Mouse (Mus musculus) hindlimb bud, embryonic 11.5 days (tissue): ENCODE results near the gene Mpc1.

Source experiments
- DNase-seq: peaks from one replicate; pipeline ENCODE4 v3.0.0-alpha.2; 2012; ENCODE audit warnings: low read depth, low spot score; ENCODE audit errors: extremely low spot score

The Mpc1 gene

DNA sequence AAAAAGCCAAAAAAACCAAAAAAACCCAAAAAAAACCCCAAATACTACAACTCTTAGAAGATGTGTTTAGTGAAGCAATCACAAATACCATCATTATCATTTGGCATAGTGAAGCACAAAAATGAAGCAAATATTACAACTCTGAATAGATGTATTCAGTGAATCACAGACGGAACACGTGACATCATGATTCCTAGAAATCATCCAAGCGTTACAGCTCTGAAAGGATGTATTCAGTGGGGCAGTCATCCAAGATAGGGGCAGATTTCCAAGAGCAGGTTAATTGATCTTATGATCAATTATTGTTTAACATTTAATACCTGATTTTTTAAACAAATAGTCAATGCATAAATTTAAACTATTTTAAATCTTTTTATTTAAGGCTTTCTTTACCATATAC lies 5.4 kb upstream of the Mpc1 start:
- DNase-seq = no peak

DNA sequence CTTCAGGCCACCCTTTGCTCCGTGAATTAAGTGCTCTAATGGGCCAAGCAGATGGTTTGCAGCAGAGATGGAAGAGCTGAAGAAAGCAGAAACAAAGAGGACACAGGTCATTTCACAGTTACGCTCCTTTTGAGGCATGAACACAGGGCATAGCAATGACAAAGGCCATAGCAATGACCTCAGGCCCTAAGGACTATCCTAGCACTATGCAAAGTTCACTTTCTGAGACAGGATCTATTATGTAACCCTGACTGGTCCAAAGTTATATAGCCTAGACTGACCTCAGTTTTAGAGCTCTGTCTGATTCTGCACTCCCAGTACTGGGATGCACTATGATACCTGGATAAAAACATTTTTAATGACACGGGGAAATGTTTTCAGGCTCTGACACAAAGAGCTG lies 4.3 kb upstream of the Mpc1 start:
- DNase-seq = no peak

DNA sequence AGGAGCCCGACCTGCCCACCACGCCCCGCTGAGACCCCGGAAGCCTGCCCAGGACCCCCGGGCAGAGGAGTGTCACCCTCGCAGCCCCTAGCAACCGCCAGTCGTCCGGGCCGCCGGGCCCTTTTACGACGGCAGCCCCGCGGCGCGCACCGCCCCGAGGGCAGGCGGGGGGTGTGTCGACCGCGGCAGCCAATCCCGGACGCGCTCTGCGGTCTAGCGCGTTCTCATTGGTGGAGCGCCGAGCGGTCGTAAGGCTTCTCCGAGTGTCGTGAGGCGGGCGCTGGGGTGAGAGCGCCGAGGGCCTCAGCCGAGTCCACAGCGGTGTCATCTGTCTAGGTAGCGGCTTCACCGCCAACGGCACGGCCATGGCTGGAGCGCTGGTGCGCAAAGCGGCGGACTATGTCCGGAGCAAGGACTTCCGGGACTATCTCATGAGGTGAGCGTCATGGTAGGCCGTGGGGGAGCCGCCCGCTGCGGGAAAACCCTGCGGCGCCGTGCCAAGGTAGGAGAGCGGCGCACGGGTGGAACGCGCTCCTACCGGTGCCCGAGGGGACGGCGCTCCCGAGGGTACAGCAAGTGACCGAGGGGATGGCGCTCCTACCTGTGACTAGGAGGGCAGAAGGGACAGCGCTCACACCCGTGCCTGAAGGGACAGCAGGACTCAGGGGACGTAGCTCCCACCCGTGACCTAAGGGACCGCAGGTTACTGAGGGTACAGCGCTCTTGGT lies 986 bp downstream of the Mpc1 start:
- peak; percentile 69 for DNase-seq

DNA sequence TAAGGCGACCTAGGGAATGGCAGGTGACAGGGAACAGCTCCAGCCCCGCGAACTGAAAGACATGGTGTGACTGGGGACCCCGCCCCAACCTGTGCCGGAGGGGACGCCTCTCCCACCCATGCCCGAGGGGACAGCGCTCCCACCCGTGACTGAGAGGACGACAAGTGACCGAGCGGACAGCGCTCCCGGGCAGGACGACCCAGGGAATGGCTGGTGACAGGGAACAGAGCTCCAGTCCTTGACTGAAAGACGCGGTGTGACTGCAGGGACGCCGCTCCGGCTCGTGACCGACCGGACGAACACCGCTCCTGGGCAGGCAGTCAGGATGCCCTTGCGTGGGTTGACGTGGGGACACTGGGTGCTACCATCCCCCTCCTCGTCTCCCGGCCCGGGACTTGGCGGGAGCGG lies 1.6 kb downstream of the Mpc1 start:
- no peak for DNase-seq

DNA sequence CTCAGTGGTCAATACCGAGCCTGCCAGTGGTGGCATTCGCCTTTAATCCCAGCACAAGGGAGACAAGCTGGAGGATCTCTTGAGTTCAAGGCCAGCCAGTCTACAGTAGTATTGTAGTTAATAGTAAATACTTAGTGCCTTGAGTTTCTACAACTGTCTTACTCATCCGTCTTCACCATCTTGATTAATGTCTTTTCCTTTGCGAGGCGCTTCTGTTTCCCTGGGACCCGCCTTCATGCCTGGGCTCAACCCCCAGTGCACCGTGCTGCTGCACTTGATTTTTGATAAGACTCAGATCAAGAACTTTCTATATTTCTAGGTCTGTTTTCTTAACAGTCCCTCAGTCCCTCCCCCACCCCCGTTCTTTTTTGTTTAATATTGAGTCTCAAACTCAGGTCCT lies 2.4 kb downstream of the Mpc1 start:
- no peak for DNase-seq

DNA sequence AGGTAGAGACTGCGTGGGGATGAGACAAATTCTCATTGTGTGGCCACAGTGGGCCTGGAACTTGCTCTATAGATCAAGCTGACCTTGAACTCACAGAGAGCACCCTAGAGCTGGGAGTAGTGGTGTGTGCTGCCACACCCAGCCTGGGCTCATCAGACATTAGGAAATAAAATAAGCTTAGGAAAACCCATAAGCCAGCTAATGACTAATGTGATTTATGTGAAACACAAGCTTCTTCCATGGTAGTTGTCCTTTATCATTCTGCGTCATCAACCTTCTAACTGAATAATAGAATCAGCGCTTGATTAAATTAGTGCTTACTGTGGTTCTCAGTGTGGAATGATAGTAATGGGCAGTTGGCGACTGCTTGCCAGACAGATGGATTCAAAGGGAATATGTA lies 4.3 kb downstream of the Mpc1 start:
- no peak for DNase-seq

DNA sequence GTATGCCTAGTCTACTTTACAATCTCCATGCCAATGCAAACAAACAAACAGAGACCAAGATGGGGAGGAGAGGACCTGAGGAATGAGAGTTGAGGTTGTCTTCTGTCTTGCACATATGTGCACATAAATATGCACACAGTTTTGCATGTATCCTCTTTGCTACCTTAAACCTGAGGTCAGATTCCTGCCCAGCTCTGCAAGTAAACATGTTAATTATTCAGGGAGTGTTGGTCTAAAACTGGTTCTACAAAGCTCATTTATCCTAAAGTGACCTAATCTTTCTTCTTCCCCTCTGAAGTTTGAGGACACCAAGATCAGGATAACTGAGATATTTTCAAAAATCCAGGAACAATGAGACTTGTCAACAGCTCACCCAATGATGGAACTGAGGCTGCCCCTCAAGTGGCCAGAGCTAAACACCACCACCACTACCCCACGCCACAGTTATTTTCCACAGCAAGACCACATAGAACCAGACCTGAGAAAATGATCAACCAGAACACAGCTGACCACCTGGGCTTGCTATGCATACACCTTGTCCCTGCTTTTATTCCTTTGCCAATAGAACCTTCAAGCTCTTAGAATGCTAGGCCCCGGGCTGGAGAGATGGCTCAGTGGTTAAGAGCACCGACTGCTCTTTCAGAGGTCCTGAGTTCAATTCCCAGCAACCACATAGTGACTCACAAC lies 7.4 kb downstream of the Mpc1 start:
- no peak for DNase-seq

DNA sequence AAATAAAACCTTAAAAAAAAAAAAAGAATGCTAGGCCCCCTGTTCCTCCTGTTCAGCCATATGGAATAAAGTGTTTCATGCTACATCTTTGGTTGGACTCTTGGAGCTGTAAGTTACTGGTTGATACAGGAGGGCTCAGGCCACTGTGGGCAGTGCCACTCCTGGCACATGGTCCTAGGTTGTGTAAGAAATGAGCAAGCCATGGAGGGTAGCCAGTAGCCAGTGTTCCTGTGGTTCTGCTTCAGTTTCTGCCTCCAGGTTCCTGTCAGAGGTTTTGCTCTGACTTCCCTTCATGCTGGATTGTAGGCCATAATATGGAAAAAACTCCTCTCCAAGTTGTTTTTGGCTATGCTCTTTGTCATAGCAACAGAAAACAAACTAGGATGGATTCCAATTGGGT lies 8.0 kb downstream of the Mpc1 start:
- DNase-seq = no peak

DNA sequence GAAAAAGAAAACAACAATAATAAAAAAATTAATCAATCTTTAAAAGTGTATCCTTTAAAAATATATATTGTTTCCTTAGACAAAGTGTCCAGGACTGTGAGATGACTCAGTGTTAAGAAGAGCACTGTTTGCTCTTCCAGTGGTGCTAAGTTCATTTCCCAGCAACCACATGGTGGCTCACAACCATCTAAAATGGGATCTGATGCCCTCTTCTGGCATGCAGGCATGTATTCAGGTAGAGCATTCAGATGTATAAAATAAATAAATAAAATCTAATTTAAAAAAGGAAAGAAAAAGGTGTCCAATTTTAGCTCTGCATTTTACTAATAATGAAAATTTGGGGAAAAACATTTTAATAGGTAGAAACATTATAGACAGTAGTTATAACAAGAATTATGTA lies 13.1 kb downstream of the Mpc1 start:
- DNase-seq = no peak

DNA sequence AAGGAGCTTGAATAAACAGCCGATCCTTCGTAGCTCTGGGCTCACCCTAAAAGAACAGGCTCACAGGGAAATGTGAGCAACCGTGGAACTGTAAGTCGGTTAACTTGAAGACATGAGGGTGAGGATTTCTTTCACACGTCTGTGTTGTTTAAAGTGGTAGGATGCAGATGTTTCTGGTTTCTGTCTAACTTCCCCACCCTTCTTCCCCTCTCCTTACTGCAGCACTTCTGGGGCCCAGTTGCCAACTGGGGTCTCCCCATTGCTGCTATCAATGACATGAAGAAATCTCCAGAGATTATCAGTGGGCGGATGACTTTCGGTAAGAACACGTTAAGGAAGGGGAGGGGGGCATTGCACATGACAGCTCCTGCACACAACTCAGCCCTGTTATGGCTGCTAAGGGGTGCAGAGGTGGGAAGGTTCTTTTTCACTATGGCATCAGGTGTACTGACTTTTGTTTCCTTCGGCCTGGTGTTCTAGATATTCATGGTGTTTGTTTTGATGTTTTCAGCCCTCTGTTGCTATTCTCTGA lies 13.7 kb downstream of the Mpc1 start:
- DNase-seq = no peak

DNA sequence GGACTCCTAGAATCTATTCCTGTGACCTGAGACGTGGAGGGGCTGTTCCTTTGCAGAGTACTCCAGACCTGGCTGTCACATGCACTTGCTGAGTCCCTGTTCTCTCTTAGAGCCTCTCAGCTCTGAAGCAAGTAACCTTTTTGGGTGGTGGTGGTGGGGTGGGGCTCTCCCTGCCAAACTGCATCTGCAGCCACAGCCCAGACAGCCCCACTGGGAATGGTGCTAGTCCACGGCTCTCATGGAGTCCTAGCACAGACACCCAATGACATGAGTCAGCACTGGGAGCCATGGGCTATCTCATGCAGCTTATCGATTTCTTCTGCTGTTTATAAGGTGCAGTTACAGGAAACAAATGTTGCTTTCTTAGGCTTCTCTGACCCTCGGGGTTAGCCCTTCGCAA lies 15.0 kb downstream of the Mpc1 start:
- no peak for DNase-seq

DNA sequence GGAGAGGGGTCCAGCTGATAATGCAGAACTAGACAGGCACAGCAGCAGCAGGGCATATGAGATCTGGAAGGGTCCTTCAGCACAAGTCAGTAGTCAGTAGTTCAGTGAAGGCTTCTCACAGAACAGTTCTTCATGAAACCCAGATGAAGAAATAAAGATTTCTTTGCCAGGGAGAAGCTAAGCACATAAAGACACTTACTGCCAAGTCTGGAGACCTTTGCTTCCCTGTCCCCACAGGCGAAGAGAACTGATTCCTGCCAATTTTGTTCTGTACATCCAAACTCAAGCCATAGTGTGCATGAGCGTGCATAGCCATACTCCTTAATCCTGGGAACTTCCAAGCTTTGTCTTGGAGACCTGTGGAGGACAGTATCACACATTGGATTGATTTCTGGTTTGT lies 15.6 kb downstream of the Mpc1 start:
- no peak for DNase-seq

DNA sequence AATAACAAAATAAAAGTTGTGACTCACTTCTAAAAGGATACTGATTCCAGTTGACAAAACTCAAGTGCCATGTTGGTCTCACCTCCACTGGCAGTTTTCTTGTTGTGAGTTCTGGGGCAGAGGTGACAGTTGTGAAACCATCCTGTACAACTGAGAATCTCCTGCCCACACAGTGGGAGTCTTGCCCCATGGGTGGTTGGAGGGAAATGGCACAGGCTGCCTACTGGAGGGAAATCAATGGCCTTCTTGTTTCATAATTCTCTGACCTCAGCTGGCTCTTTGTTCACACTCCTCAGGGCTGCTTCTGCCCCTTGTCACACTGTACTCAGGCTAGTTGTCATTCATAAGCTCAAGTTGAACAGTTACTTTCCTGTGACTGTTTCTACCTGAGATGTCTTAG lies 16.8 kb downstream of the Mpc1 start:
- no peak for DNase-seq

DNA sequence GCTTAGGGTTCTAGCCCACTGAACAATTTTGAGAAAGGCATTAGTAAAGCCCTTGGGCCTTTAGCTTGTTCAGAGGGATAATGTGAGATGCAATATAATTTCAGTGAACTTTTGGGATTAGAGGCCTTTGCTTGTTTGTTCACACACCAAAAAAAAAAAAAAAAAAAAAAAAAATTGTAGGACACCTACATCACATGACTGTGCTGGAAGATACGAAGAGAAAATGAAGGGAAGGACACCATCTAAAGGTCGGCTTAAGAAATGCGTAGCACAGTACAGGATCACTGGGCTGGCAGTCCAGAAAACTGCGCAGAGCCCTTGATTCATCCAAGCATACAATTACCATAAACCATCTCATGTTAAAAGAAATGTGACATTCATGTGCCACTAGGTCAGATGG lies 18.8 kb downstream of the Mpc1 start:
- no peak for DNase-seq

DNA sequence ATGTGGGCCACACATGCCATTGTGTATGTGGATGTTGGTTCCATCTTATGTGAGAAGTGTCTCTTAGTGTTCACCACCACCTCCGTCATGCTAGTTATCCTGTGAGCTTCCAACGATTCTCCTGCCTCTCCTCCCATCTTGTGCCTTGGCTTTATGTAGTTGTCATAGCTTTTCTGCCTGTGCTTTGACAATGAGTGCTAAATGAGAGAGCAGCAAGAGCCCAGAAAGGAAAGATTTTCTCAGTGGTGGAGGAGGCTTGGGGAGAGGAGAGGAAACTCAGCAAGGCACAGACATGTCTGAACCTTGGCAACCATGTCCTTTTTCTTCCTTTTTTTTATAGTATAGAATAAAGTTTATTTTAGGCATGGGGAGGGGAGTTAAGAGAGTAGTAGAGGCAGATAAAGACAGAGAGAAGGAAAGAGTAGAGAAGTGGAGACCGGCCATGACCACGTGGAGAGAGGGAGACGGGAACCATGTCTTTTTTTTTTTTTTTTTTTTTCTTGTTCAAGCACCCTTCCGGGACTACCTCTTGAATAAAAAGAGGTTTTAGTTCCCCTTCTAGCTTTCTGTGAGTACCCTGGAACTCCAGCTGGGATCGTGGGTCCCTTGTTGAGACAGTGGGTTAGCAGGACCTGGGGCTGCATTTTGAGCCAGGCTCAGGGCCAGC lies 20.2 kb downstream of the Mpc1 start:
- no peak for DNase-seq

DNA sequence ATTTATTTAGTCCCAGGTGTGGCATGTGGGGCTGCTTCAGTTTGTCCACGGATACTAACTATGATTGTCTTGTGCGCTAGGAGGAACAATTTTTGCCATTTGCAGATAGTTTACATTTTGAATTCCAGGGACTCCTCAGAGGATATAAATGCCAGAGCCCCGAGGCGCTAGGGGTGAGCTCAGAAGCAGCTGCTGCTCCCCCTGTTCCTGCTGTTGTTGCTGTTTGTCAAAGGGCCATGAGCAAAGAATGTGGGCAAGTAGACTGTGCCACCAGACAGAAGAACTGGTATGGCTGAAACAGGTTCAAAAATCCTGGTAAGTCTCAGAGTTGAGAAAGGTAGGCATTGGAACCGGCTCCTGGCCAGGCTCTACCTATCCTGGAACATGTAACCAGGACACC lies 21.0 kb downstream of the Mpc1 start:
- DNase-seq = no peak

DNA sequence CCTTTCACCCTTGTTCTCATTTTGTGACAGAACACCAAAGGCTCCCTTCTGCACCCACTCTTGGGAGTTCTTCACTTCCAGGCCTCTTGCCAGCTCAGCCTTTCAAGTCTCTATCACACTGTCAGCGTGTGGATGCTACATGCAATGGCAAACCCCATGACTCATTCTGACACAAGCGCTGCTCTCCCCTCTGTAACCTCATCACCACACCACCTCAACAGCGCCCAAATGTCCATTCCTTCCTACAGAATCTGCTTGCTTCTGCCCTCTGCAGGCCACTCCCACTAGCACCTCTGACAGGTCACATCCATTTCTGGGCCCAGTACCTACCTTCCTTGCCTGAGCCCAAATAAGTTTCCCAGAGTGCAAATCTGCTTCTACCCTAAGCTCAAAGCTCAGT lies 23.1 kb downstream of the Mpc1 start:
- DNase-seq = no peak

DNA sequence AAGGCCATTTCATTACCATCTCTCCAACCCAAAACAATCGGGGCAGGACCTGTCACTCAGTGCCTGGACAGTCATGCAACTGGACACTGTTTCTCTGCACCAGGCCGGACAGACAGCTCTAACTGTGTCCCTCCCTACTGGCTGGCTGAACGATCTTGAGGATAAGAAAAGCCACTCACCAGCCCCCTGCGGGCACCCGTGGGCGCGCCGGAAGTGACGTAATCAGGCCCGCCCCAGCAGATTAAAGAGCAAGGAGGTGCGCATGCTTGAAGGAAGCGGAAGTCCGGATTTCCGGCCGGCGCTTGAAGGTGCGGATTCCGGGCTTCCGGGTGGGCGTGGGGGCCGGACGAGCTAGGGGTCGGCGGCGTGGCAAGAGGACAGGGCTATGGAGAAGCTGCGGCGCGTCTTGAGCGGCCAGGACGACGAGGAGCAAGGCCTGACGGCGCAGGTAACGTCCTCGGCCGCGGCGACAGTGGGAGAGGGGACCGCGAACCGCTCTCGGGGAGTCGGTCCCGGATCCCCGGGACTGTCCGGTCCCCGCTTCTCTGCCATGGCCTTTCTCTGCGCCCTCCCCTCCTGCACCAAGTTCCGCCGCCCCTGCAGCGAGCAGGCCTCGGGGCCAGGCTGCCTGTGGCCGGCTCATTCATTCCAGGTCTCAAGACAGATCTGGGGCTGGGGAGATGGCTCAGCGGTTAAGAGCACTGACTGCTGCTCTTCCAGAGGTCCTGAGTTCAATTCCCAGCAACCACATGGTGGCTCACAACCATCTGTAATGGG lies 28.3 kb downstream of the Mpc1 start, which contains the start of gene Sft2d1:
Sft2d1 (plus strand) TSS at position 265 of the 777 bp plus-strand sequence.
- peak; percentile 50 for DNase-seq

DNA sequence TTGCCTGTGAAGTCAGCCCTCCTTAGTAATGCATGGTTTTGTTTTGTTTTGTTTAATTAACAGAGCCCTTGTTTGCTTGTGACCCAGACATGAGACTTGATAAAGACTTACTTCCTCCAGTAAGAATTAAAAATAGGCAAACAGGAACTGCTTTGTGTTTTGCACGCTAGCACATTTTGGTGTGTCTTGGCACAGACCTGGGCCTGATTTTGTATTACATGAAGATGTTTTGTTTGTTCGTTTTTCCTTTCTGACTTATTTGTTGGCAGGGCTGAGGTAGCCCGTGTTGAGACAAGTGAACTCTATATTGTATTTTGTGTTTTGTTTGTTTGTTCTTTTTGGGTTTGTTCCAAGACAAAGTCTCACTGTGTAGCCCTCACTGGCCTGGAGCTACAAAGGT lies 29.0 kb downstream of the Mpc1 start:
- DNase-seq = no peak

DNA sequence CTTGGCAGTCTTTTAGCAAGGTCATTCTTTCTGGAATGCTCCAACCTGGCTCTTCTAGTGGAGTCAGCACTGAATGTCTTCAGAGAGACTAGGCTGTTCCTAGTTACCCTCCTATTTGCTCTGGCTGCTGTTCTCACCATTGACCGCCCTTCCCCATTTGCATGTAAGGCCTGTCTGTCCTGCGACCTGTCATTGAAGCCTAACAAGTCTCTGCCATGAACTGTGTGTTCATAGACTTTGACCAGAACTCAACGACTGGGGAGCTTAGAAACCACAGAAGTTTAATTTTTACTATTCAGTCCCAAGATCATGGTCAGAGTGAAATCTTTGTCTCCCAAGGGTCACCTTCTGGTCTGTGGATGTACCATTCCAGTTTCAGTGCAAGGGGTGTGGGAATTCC lies 31.3 kb downstream of the Mpc1 start:
- DNase-seq = no peak

DNA sequence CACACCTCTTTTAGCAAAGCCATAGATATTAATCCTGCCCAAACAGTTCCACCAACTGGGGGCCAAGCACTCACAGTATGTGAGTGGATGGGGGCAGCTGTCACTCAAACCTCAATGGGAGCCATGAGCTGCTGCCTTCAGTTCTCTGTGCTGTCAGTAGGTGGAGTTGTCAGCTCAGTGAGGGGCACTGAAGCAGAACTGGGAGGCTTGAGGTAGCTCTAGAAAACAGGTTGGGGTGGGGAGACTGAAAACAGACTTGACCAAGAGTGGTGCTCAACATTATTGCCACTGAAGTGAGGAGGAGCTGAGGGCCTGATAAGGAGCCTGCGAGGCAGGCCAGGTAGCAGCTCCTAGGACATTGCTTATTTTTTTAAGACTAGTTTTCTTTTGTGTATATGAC lies 33.5 kb downstream of the Mpc1 start:
- no peak for DNase-seq
